Mouse (Mus musculus) embryonic facial prominence, embryonic 14.5 days (tissue): Measurements from ENCODE around the gene Hcst. TPM values are rescaled to one million over a fixed set of nuclear protein-coding genes. Genes with fewer than 3 reads are reported as not detected.

ENCODE experiments used
- ATAC-seq: fragments of 200-750 bp; cut with Nextera tagmentation; 2 replicates; pipeline ENCODE4 v1.8.0; 2017; ENCODE audit warnings: low read depth, moderate number of reproducible peaks, moderate TSS enrichment
- DNase-seq: peaks from one replicate; pipeline ENCODE4 v3.0.0-alpha.2; 2015; ENCODE audit warnings: low spot score
- H3K27ac ChIP-seq: fragments of 300-500 bp; sonication (generic); replicated peaks from 2 replicates; pipeline ENCODE4 v1.5.1; 2014; ENCODE audit warnings: low read depth, mild to moderate bottlenecking, low read length, moderate library complexity
- H3K27me3 ChIP-seq: fragments of 300-500 bp; sonication (generic); replicated peaks from 2 replicates; pipeline ENCODE4 v1.6.1; 2014; ENCODE audit warnings: low read length; ENCODE audit not compliant: control insufficient read depth, insufficient read depth
- H3K36me3 ChIP-seq: fragments of 300-500 bp; sonication (generic); 2 replicates; pipeline ENCODE4 v1.6.1; 2014; ENCODE audit warnings: low read length, mixed read lengths; ENCODE audit not compliant: control insufficient read depth, insufficient read depth
- H3K4me1 ChIP-seq: fragments of 300-500 bp; sonication (generic); 2 replicates; pipeline ENCODE4 v1.6.1; 2014; ENCODE audit warnings: antibody characterized with exemption, low read length; ENCODE audit not compliant: control insufficient read depth, insufficient read depth
- H3K4me2 ChIP-seq: fragments of 300-500 bp; sonication (generic); 2 replicates; pipeline ENCODE4 v1.6.1; 2014; ENCODE audit warnings: low read depth, mild to moderate bottlenecking, low read length, moderate library complexity, mixed read lengths
- H3K4me3 ChIP-seq: fragments of 300-500 bp; sonication (generic); 2 replicates; pipeline ENCODE4 v1.5.1; 2014; ENCODE audit warnings: low read depth, mild to moderate bottlenecking, low read length
- H3K9ac ChIP-seq: fragments of 300-500 bp; sonication (generic); 2 replicates; pipeline ENCODE4 v1.6.1; 2014; ENCODE audit warnings: low read depth, mild to moderate bottlenecking, low read length, moderate library complexity, mixed read lengths
- H3K9me3 ChIP-seq: fragments of 300-500 bp; sonication (generic); 2 replicates; pipeline ENCODE4 v1.6.1; 2016; ENCODE audit warnings: low read length; ENCODE audit not compliant: control insufficient read depth
- WGBS: fragments of 180-500 bp; shearing (Covaris S2); extraction: QIAGEN DNeasy Blood & Tissue Kit; methylation state at CpG from one replicate; pipeline ENCODE4 v1.1.7; 2014; 5-methylcytosine and 5-hydroxymethylcytosine counted together
- polyA plus RNA-seq: library from polyadenylated mRNA; unstranded; fragments of >200 nt; fragmentation: Nextera tagmentation; extraction: Ambion mirVana; gene quantifications from 2 replicates; pipeline ENCODE4 v1.2.1, GENCODE M21; 2014

The Hcst gene
- polyA plus RNA-seq = 2.2 and 2.4 TPM in 2 replicates

DNA sequence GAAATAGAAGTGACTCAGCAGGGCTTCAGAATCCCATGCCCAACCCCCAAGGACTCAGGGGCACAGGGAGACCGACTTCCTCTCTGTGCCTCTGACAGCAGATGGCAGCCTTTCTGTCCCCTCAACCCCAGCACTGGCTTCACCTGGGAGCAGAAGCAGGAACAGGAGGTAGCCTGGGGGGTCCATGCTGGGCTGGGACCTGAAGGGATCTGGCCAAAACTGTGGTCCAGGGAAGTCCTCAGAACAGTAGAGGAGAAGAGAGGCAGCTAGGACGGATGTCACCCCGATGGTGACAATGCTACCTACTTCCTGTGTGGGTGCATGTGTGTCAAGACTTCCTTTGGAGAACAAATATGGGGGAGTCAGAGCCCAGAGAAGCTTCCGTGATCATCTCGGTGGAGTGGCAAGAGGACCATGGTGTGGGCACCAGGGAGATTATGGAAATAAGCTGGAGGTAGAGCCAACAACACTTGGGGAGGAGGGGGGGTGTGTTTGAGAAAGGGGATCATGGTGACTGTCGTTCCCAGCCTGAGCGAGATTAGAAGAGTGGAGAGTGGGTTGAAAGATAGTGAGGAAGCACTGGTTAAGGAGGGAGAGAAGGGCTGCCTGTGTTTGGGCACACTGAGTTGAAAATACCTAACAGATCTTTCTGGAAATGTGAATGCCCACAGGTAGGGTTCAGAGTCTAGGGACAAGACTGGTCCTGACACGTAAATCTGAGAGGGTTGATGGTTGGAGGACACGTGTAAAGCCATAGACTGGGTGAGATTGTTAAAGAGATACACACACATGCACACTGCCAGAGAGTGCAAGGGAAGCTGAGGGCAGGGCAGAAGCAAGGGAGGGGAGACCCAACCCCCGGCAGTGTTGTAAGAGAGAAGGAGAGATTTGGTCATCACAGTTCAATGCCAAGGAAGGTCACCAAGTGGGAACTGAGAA lies at the start of gene Hcst:
Gene Hcst (minus strand): TSS at position 294 of the 939 bp plus-strand sequence.
- no peaks in the 10 kb centered on the region; the same call in 1 of the 2 replicates for H3K27me3 ChIP-seq
- H3K9me3 ChIP-seq = peaks cover 7% of the 10 kb centered on the region; the same call in 1 of the 2 replicates
- no peak within 1 kb of the TSS for H3K27ac ChIP-seq
- no peak within 1 kb of the TSS for H3K9ac ChIP-seq
- no peaks in the 10 kb centered on the region for H3K4me1 ChIP-seq
- H3K36me3 ChIP-seq = no peaks in the 10 kb centered on the region
- no peak within 1 kb of the TSS for H3K4me2 ChIP-seq
- WGBS = 70% methylated on average over 10 of the region's 10 CpGs
- DNase-seq (no peak), ATAC-seq (no peak)
- no peak within 1 kb of the TSS for H3K4me3 ChIP-seq

- Histone ChIP-seq H3K4me2 (no peak overlapping the region), H3K9me3 (no peaks in the 10 kb centered on the region), H3K9ac (no peak overlapping the region), H3K27me3 (peaks cover 80% of the 10 kb centered on the region), H3K36me3 (no peaks in the 10 kb centered on the region), H3K4me1 (no peaks in the 10 kb centered on the region), H3K4me3 (no peak overlapping the region), H3K27ac (no peak overlapping the region)
- ATAC-seq = no peak
- 9% methylated on average over 6 of the region's 6 CpGs for WGBS
- no peak for DNase-seq
Observed at GRCm38 (mm10) chr7:30464816-30465300, 45.2 kb upstream of the Hcst start.

GRCm38 (mm10) chr7:30463996-30464395 lies 44.3 kb upstream of the Hcst start:
- ATAC-seq = no peak
- Histone ChIP-seq H3K9ac (no peak overlapping the region), H3K4me2 (no peak overlapping the region), H3K9me3 (no peaks in the 10 kb centered on the region), H3K4me3 (no peak overlapping the region), H3K27me3 (peaks cover 88% of the 10 kb centered on the region), H3K4me1 (no peaks in the 10 kb centered on the region), H3K36me3 (no peaks in the 10 kb centered on the region), H3K27ac (no peak overlapping the region)
- no peak for DNase-seq
- WGBS = 21% methylated on average over 4 of the region's 4 CpGs

DNA sequence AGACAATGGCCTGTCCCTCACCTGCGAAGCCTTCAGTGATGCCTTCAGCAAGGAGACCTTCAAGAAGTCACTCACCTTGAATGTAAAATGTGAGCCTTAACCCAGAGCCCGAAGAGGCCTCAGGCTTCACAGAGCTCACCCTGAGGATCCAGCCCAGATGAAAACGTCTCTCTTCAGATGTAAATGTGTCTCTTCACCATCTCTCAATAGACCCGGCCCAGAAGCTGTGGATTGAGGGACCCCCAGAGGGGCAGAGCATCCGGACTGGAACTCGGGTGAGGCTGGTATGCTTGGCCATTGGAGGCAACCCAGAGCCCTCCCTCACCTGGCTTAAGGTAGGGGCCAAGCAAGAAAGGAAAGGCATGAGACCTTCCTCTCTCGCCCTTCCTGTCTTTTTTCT lies 43.9 kb upstream of the Hcst start:
- Histone ChIP-seq H3K9ac (no peak overlapping the region), H3K27me3 (peaks cover 93% of the 10 kb centered on the region), H3K27ac (no peak overlapping the region), H3K4me1 (no peaks in the 10 kb centered on the region), H3K4me3 (no peak overlapping the region), H3K36me3 (no peaks in the 10 kb centered on the region), H3K4me2 (no peak overlapping the region), H3K9me3 (no peaks in the 10 kb centered on the region)
- ATAC-seq (no peak), DNase-seq (no peak)
- WGBS = 35% methylated on average over 7 of the region's 7 CpGs

DNA sequence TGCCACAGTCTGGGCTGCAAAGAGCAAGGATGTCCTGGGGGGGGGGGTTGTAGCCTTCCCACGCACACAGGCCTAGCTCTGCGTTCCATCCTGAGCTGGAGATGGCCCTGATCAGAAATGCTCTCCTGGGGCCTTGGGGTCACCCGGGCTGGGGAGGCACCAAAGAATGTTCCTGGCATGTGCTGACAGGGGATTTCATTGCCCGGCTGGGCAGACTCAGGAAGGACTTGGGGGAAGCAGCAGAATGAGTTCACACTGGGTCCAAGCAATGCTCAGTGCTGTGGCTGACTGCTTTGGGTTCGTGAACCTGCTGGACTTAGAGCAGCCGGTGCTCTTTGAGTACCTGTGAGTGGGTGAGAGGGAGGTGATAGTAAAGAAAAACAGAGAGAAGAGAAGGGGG lies 39.8 kb upstream of the Hcst start:
- H3K4me2 ChIP-seq = no peak overlapping the region
- no peak for DNase-seq
- peaks cover 97% of the 10 kb centered on the region for H3K27me3 ChIP-seq
- no peak overlapping the region for H3K4me3 ChIP-seq
- H3K4me1 ChIP-seq = peaks cover 8% of the 10 kb centered on the region; the same call in 1 of the 2 replicates
- H3K9ac ChIP-seq = no peak overlapping the region
- H3K27ac ChIP-seq = no peak overlapping the region
- ATAC-seq = no peak
- H3K9me3 ChIP-seq = peaks cover 5% of the 10 kb centered on the region; the same call in 1 of the 2 replicates
- H3K36me3 ChIP-seq = no peaks in the 10 kb centered on the region
- WGBS = 27% methylated on average over 6 of the region's 6 CpGs

DNA sequence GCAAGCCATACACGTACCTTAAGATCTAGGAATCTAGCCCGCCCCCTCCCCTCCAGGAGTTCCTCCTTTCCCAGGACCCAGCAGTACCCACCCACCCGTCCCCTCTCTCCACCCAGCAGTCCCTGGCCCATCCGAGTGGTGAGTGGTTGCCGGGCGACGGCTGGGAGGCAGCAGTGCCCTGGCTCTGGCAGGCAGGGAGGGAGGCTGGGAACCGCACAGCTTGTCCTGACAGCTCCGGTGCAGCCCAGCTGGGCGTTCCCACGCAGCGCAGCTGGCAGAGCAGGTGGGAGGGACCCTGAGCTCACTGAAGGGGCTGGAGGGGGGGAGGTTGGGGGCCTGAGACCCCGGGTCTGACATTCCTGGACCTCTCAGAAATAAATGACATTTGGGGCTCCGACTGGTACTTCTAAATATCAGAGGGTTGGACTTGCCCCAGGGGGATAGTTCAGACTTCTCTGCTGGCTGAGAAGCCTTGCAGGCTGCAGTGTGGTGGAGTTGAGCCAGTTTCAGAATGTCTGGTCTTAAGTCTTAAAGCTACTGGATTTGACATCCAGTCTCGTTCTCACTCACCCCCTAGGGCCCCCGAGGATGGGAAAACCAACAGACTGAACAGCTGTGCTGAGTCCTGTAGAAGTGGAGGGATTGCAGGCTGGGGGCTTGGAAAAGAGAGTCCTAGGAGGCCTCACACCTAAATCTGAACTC lies 38.1 kb upstream of the Hcst start, which contains the start of the genes Kirrel2 and Nphs1:
Gene Kirrel2 (minus strand): TSS at position 62 of the 702 bp plus-strand sequence.
Gene Nphs1 (plus strand): TSS at position 687 of the 702 bp plus-strand sequence.
- peaks cover 5% of the 10 kb centered on the region; the same call in 1 of the 2 replicates for H3K9me3 ChIP-seq
- H3K36me3 ChIP-seq = no peaks in the 10 kb centered on the region
- no peak within 1 kb of the TSS for H3K27ac ChIP-seq
- H3K4me1 ChIP-seq = peaks cover 8% of the 10 kb centered on the region
- 2% methylated on average over 15 of the region's 16 CpGs for WGBS
- H3K4me2 ChIP-seq = peak within 1 kb of the TSS; percentile 37
- ATAC-seq (peak; percentile 86), DNase-seq (peak; percentile 78)
- peak within 1 kb of the TSS; percentile 25 for H3K4me3 ChIP-seq
- peak within 1 kb of the TSS; percentile 34; the same call in 1 of the 2 replicates for H3K9ac ChIP-seq
- peaks cover 98% of the 10 kb centered on the region for H3K27me3 ChIP-seq

GRCm38 (mm10) chr7:30456911-30457628 lies 37.4 kb upstream of the Hcst start:
- Histone ChIP-seq H3K27me3 (peaks cover 97% of the 10 kb centered on the region), H3K4me3 (peak overlapping the region; percentile 25), H3K9me3 (peaks cover 5% of the 10 kb centered on the region; the same call in 1 of the 2 replicates), H3K4me2 (peak overlapping the region; percentile 37), H3K27ac (no peak overlapping the region), H3K36me3 (no peaks in the 10 kb centered on the region), H3K9ac (peak overlapping the region; percentile 34; the same call in 1 of the 2 replicates), H3K4me1 (peaks cover 8% of the 10 kb centered on the region)
- no peak for ATAC-seq
- no peak for DNase-seq
- 2% methylated on average over 29 of the region's 31 CpGs for WGBS

- WGBS = 2% methylated on average over 9 of the region's 9 CpGs
- H3K9me3 ChIP-seq = peaks cover 5% of the 10 kb centered on the region; the same call in 1 of the 2 replicates
- no peaks in the 10 kb centered on the region for H3K36me3 ChIP-seq
- H3K4me2 ChIP-seq = peak overlapping the region; percentile 37
- no peak overlapping the region; the same call in 1 of the 2 replicates for H3K4me3 ChIP-seq
- peaks cover 8% of the 10 kb centered on the region for H3K4me1 ChIP-seq
- DNase-seq (no peak), ATAC-seq (no peak)
- H3K9ac ChIP-seq = 0 out of 2 replicates have a peak overlapping the region, but pooled peaks have one; percentile 5
- H3K27me3 ChIP-seq = peaks cover 93% of the 10 kb centered on the region
- H3K27ac ChIP-seq = no peak overlapping the region
Observed at GRCm38 (mm10) chr7:30456487-30456886, 36.8 kb upstream of the Hcst start.
